Mouse (Mus musculus): Measurements from ENCODE around the gene Sh3pxd2b. TPM values are rescaled to one million over a fixed set of nuclear protein-coding genes. Genes with fewer than 3 reads are reported as not detected.

The Sh3pxd2b gene
- total RNA-seq, 2 experiments from 2014 or later: 2.5 to 7.1 TPM

- H3K27ac ChIP-seq: peak overlapping the region; percentile 63
- DNase-seq: peak; percentile 72
- intact Hi-C loops (cut with DNase I): no loop called here
- no peak overlapping the region for H3K4me3 ChIP-seq
- no peak for TF ChIP-seq CTCF (IDR thresholded peaks at IDR 0.05)
Observed at GRCm38 (mm10) chr11:32364375-32364774, 16.8 kb downstream of the Sh3pxd2b start.

GRCm38 (mm10) chr11:32365498-32365897, 17.9 kb downstream of the Sh3pxd2b start:
- intact Hi-C loops (cut with DNase I): no loop called here
- no peak for DNase-seq
- no peak for TF ChIP-seq CTCF (IDR thresholded peaks at IDR 0.05)
- H3K4me3 ChIP-seq: no peak overlapping the region
- H3K27ac ChIP-seq: peak overlapping the region; percentile 63

DNA sequence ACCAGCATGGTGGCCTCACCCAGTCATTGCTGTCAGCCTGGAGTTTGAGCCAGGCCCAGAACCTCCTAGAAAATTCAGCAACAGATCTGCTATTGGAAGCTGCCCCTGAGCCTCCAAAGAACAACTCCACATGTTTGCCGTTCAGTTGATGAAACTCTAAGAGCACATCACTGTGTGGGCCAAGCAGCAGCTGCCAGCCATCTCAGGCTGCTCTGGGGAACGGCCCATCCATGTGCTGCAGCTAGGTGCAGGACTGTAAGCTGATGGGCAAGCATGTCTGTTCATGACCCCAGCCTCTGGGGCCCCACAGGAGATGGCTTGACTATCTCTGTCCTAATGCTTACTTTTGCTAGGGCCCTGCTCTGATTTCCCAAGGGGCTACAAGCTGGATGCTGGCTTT, 19.4 kb downstream of the Sh3pxd2b start:
- Histone ChIP-seq H3K27ac (peak overlapping the region; percentile 63), H3K4me3 (no peak overlapping the region)
- intact Hi-C loops (cut with DNase I): no loop called here
- peak; percentile 54 for DNase-seq
- no peak for TF ChIP-seq CTCF (IDR thresholded peaks at IDR 0.05)

DNA sequence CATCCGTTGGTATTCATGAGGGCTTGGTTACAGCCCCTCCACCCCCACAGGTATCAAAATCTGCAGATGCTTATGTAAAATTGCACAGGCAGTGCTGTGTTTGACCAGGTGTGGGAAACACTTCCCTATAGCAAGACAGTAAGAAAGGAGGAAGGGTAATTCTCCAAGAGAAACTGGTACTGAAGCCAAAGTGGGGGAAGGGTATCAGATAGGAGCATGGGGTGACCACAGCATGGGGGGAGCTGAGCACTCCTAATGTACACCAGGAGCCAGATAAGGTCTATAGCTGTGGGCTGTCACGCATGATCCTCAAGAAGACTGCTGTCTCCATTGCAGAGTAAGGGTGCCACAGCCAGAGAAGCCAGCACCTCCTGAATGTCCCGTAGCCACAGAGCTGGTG, 21.4 kb downstream of the Sh3pxd2b start:
- DNase-seq: no peak
- no peak for TF ChIP-seq CTCF (IDR thresholded peaks at IDR 0.05)
- Histone ChIP-seq H3K4me3 (no peak overlapping the region), H3K27ac (no peak overlapping the region)
- intact Hi-C loops (cut with DNase I): no loop called here

DNA sequence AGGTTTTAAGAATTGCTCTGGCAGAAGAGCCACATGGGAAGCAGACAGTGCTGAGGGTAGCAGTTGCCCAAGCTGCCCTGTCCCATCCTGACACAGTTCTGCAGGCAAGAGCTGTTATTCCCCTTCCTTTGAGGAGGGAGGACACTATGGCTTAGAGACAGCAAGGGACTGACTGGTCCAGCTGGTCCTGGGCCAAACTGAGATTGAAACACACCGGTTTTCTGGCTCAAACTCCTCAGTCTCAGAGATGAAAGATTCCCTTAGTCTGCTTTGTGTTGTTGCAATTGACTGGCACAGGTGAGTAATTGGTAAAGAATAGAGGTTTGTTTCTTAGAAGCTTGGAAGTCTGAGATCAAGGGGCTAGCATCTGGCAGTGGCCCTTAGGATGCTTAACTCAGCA, 23.3 kb downstream of the Sh3pxd2b start:
- Histone ChIP-seq H3K27ac (no peak overlapping the region), H3K4me3 (no peak overlapping the region)
- DNase-seq: no peak
- intact Hi-C loops (cut with DNase I): no loop called here
- TF ChIP-seq CTCF (IDR thresholded peaks at IDR 0.05): no peak

DNA sequence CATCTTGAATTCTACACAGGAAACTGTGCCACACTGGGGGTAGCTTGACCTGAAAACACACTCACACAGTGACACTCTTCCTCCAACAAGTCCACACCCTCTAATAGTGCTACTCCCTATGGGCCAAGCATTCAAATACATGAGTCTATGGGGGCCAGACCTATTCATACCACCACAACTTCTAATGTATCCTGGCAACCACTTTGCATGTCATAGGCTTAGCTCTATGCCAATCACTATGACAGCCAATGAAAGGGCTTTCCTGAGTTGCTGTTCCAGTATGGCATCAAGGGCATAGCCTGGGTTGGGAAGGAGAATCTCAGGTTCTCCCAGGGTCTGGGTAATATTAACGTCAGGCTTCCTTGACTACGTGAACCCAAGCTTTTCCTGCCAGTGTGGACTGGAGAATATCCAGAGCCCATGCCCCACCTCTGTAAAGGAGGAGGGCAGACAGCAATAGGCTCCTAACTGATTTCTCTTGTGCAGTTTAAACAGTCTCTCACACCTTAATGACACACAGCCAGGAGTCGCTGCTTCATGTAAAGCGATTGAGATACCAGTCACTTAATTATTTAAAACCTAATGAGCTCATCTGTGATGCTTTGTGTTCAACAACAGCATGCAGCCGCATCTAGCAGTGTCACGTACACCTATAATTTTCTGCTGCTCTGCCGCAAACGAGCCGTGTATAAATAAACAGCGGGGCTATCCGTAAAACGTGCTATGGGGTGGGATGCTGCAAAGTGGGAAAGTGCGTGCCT, 25.8 kb downstream of the Sh3pxd2b start:
- Histone ChIP-seq H3K4me3 (no peak overlapping the region), H3K27ac (no peak overlapping the region)
- intact Hi-C loops (cut with DNase I): no loop called here
- no peak for DNase-seq
- no peak for TF ChIP-seq CTCF (IDR thresholded peaks at IDR 0.05)

GRCm38 (mm10) chr11:32374027-32374589, 26.5 kb downstream of the Sh3pxd2b start:
- DNase-seq: no peak
- intact Hi-C loops (cut with DNase I): no loop called here
- no peak overlapping the region for H3K4me3 ChIP-seq
- TF ChIP-seq CTCF (IDR thresholded peaks at IDR 0.05): no peak
- H3K27ac ChIP-seq: no peak overlapping the region

DNA sequence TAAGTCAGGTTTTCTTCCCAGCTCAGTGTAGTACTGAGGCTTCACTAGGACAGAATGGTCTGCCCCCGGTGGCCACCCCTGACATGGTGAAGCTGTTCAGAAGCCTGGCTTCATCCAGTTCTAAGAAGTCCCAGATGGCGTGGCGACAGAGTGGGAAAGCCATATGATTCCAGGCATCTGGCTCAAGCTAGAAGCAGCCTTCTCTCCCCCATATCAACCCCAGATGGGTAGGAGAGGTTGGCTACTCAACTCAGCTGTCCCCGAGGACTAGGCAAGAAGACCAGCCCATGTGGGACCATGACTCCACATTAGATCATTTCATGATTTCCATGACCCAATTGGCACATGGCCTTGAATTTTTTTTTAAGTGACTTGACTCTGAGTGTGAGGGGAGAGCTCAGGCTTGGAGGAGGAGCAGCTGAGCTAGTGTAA, 27.5 kb downstream of the Sh3pxd2b start:
- Histone ChIP-seq H3K27ac (peak overlapping the region; percentile 52), H3K4me3 (no peak overlapping the region)
- peak; percentile 45 for DNase-seq
- peak; percentile 15; the same call in 1 of the 2 replicates for TF ChIP-seq CTCF (IDR thresholded peaks at IDR 0.05)
- intact Hi-C loops (cut with DNase I): no loop called here

- Histone ChIP-seq H3K27ac (no peak overlapping the region), H3K4me3 (no peak overlapping the region)
- intact Hi-C loops (cut with DNase I): no loop called here
- no peak for TF ChIP-seq CTCF (IDR thresholded peaks at IDR 0.05)
- DNase-seq: no peak
Observed at GRCm38 (mm10) chr11:32376086-32376485, 28.5 kb downstream of the Sh3pxd2b start.

GRCm38 (mm10) chr11:32379910-32380309, 32.3 kb downstream of the Sh3pxd2b start:
- intact Hi-C loops (cut with DNase I): no loop called here
- H3K4me3 ChIP-seq: no peak overlapping the region
- TF ChIP-seq CTCF (IDR thresholded peaks at IDR 0.05): no peak

DNA sequence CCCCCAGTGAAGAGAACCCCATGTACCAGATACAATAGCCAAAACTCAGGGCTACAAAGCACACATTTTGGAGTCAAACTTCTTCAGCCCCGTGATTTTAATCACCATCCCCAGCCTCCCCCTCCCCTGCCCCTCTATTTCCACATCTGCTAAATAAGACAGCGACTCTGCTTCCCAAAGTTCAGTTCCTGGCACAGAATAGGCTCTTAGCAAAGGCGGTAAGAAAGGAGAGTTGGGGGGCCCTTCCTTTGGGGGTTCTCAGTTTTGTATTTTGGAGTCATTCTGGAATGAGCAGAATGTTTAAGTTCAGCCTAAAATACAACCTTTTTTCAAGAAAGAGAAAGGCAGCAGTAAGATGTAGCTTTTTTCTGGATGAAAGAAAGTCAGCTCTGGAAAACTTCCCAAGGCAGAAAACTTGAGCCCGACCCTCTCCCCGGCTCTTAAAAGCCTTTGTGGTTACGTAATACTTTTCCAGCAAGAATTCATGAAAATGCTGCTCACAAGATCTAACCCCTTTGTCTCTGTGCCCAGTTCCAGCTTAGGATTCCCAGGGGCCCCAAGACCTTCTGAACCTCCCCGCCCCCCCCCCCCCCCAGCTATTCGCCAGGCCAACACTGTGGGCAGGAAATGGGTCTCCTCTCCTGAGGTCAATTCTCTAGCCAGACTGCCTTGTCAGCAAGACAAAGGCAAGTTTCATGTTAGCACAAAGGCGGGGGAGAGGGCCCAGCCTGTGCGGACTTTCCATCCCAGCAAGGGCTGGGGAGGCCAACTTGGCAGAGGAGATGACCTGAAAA, 35.9 kb downstream of the Sh3pxd2b start:
- intact Hi-C loops (cut with DNase I): no loop called here
- Histone ChIP-seq H3K27ac (peak overlapping the region; percentile 77), H3K4me3 (no peak overlapping the region)
- TF ChIP-seq CTCF (IDR thresholded peaks at IDR 0.05): no peak
- DNase-seq: peak; percentile 78

More at GRCm38 (mm10) chr11:32379910-32380309, 32.3 kb downstream of the Sh3pxd2b start:
- no peak for DNase-seq
- H3K27ac ChIP-seq: no peak overlapping the region

DNA sequence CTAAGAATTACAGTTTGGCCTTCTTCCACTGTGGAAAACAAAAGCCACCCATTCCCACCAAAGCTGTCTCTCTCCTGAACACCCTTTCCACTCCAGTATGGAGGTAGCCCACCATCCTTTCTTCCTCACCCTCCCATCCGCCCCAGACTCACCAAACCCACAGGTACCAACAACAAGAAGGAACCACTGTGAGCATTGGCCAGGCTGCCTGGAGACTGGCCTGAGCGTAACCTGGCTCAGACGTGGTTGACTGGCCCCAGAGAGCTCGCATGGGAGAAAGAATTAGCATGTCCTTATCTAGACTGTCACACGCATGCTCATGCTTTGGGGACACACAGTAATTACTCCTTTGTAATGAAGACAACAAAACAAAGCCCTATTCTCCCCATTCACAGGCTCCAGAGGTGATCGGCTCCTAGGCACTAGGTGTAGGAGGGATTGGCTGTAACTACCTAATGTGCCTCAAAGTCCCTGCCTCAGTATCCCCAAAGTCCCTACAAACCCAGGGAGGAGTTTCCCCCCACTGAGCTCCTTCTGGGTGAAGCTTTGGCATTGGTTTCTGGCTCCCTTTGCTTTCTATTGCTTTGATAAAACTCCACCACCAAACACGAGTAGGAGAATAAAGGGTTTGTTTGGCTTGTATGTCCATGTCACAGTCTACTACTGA, 36.6 kb downstream of the Sh3pxd2b start:
- Histone ChIP-seq H3K4me3 (no peak overlapping the region), H3K27ac (peak overlapping the region; percentile 77)
- intact Hi-C loops (cut with DNase I): no loop called here
- no peak for DNase-seq
- TF ChIP-seq CTCF (IDR thresholded peaks at IDR 0.05): no peak
